Mouse (Mus musculus) urinary bladder, adult 2 months (tissue): ENCODE data around the gene Mafb. TPM values are rescaled to one million over a fixed set of nuclear protein-coding genes. Genes with fewer than 3 reads are reported as not detected.

Experiments
- DNase-seq: peaks from one replicate; pipeline ENCODE4 v3.0.0; 2022; ENCODE audit warnings: low spot score
- polyA plus RNA-seq: library from polyadenylated mRNA; depleted of rRNA; stranded (reverse); fragments of >200 nt; gene quantifications from 2 replicates; pipeline ENCODE4 v1.2.3, GENCODE M21; 2012; rRNA removed

Mafb gene
- 6.3 and 9.7 TPM in 2 replicates for polyA plus RNA-seq

- DNase-seq: peak; percentile 94
Measured at GRCm38 (mm10) chr2:160366980-160367338, at the start of gene Mafb. Gene Mafb (minus strand): TSS chr2:160367065.

GRCm38 (mm10) chr2:160415161-160415560 lies 48.3 kb upstream of the Mafb start:
- DNase-seq: no peak

- no peak for DNase-seq
Measured at GRCm38 (mm10) chr2:160414736-160415135, 47.9 kb upstream of the Mafb start.

GRCm38 (mm10) chr2:160413982-160414381 lies 47.1 kb upstream of the Mafb start:
- no peak for DNase-seq

GRCm38 (mm10) chr2:160413055-160413454 lies 46.2 kb upstream of the Mafb start:
- DNase-seq: no peak

GRCm38 (mm10) chr2:160411431-160411830 lies 44.6 kb upstream of the Mafb start:
- DNase-seq: no peak

GRCm38 (mm10) chr2:160407720-160408119 lies 40.9 kb upstream of the Mafb start:
- DNase-seq: no peak

- no peak for DNase-seq
Measured at GRCm38 (mm10) chr2:160397747-160398146, 30.9 kb upstream of the Mafb start.

- no peak for DNase-seq
Measured at GRCm38 (mm10) chr2:160394735-160395134, 27.9 kb upstream of the Mafb start.

GRCm38 (mm10) chr2:160392648-160393047 lies 25.8 kb upstream of the Mafb start:
- DNase-seq: no peak

GRCm38 (mm10) chr2:160388596-160388995 lies 21.7 kb upstream of the Mafb start:
- DNase-seq: no peak

- no peak for DNase-seq
Measured at GRCm38 (mm10) chr2:160383418-160383817, 16.6 kb upstream of the Mafb start.

- no peak for DNase-seq
Measured at GRCm38 (mm10) chr2:160378271-160378670, 11.4 kb upstream of the Mafb start.

GRCm38 (mm10) chr2:160376236-160376635 lies 9.4 kb upstream of the Mafb start:
- no peak for DNase-seq

GRCm38 (mm10) chr2:160369653-160370420 lies 3.0 kb upstream of the Mafb start:
- DNase-seq: no peak

- no peak for DNase-seq
Measured at GRCm38 (mm10) chr2:160368422-160369357, 1.8 kb upstream of the Mafb start.

GRCm38 (mm10) chr2:160367448-160368208 lies 763 bp upstream of the Mafb start:
- peak; percentile 76 for DNase-seq

GRCm38 (mm10) chr2:160366111-160366979 lies 520 bp downstream of the Mafb start:
- DNase-seq: no peak

GRCm38 (mm10) chr2:160365107-160365911 lies 1.6 kb downstream of the Mafb start:
- peak; percentile 56 for DNase-seq

GRCm38 (mm10) chr2:160364666-160365065 lies 2.2 kb downstream of the Mafb start:
- DNase-seq: no peak
